Mouse (Mus musculus) heart, postnatal 0 days (tissue): ENCODE results near the gene Aoc3.

ENCODE experiments used
- CTCF ChIP-seq: IDR thresholded peaks from 2 replicates; pipeline ENCODE4 v1.5.1; 2016; ENCODE audit warnings: antibody characterized with exemption, control low read depth, low read depth
- EP300 ChIP-seq: IDR thresholded peaks from 2 replicates; pipeline ENCODE4 v1.6.1; 2016; ENCODE audit warnings: antibody characterized with exemption, low read depth

DNA sequence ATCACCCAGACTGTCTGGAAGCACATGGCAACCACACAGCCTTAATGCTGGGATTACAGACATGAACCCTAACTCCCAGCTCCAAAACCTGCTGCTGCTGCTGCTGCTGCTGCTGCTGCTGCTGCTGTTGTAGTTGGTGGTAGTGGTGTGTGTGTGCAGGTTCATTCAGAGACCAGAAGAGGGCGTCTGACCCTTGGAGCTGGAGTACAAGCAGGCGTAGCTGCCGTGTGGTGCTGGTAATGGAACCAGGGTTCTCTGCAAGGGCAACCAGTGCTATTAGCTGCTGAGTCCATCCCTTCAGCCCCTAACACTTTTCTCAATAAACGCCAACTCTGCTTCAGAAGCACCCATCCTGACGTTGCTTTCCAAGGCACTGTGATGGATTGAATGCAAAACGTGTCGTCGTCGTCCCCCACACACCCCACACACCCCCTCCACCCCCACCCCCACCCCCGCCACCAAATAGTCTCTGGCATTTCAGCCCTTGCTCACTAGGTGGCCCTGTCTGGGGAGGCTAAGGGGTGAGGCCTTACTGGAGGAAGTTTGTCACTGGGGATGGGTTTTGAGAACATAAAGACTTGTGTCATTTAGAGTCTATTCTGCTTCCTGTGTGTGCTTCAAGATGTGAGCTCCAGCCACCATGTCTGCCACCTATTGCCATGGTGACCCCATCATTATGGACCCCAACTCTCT, 16.8 kb downstream of the Aoc3 start:
- TF ChIP-seq CTCF: no peak
- no peak for TF ChIP-seq EP300
